8 mouse cellular contexts compared by ENCODE assay signal in genomic region chr2:34965293-34965692, GRCm38 (mm10). TPM values are rescaled to one million over a fixed set of nuclear protein-coding genes. Genes with fewer than 3 reads are reported as not detected.
DNase-seq lines count a peak whose midpoint lies in the region; ATAC-seq and TF ChIP-seq lines count a peak whose summit lies in the region.

No protein-coding gene starts in this region.

- H3K4me2 ChIP-seq in kidney, postnatal 0 days (ENCODE audit: low read length), result peak overlapping the region; percentile 0; the same call in 1 of the 2 replicates

- no peaks in the 10 kb centered on the region for H3K36me3 ChIP-seq in kidney, postnatal 0 days (ENCODE audit: insufficient read depth, low read length)
- no peaks in the 10 kb centered on the region for H3K36me3 ChIP-seq in megakaryocyte, embryonic 14.5 days (replicated peaks; ENCODE audit: low read length)

- intact Hi-C loops in heart, postnatal 25 days (cut with DNase I), result no loop called here

- no peak; the same call in 1 of the 2 replicates for ATAC-seq in kidney, postnatal 0 days (replicated peaks; ENCODE audit: low FRiP score, low read depth)

- no peak overlapping the region for H3K4me3 ChIP-seq in kidney, postnatal 0 days (replicated peaks; ENCODE audit: low read depth, low read length)
- H3K4me3 ChIP-seq in megakaryocyte, embryonic 14.5 days (replicated peaks), result peak overlapping the region; percentile 75

- peak; percentile 94 for DNase-seq in heart, adult 11 months
- DNase-seq in heart, postnatal 25 days (ENCODE audit: low spot score), result no peak
- peak; percentile 21 for DNase-seq in c-Kit-positive CD71-positive TER-119-negative erythroid progenitor cells, embryonic 14.5 days (ENCODE audit: low read depth)
- peak; percentile 89 for DNase-seq in kidney, postnatal 0 days (ENCODE audit: low spot score)
- DNase-seq in yolk sac, embryonic 10.5 days (ENCODE audit: low spot score), result peak; percentile 35
- DNase-seq in layer of hippocampus, adult 11-12 months (ENCODE audit: low spot score), result no peak
- DNase-seq in right cerebral cortex, adult 18-20 months, result no peak

- 28% methylated on average over 9 of the region's 9 CpGs for WGBS in kidney, postnatal 0 days

- no peak overlapping the region for H3K9ac ChIP-seq in kidney, postnatal 0 days (ENCODE audit: low read depth, low read length)

- no peaks in the 10 kb centered on the region for H3K27me3 ChIP-seq in kidney, postnatal 0 days (ENCODE audit: insufficient read depth, low read length)
- peaks cover 23% of the 10 kb centered on the region for H3K27me3 ChIP-seq in megakaryocyte, embryonic 14.5 days (replicated peaks)

- no peaks in the 10 kb centered on the region for H3K9me3 ChIP-seq in kidney, postnatal 0 days (replicated peaks; ENCODE audit: low read length)
- H3K9me3 ChIP-seq in megakaryocyte, embryonic 14.5 days, result no peaks in the 10 kb centered on the region

- H3K4me1 ChIP-seq in kidney, postnatal 0 days (replicated peaks; ENCODE audit: insufficient read depth, low read length), result peaks cover 16% of the 10 kb centered on the region; the same call in 1 of the 2 replicates
- H3K4me1 ChIP-seq in megakaryocyte, embryonic 14.5 days, result peaks cover 59% of the 10 kb centered on the region

- TF ChIP-seq CTCF in kidney, postnatal 0 days (IDR thresholded peaks at IDR 0.05; ENCODE audit: low read depth), result no peak

- no peak overlapping the region for H3K27ac ChIP-seq in kidney, postnatal 0 days

RNA-seq across cellular contexts. Expression of gene Traf1, which starts 3.7 kb away (rescaled TPM):
- 1 to 10 TPM; 1.0 to 1.3 TPM for total RNA-seq in heart, postnatal 25 days (2021)
- polyA plus RNA-seq in kidney, postnatal 0 days (2015; fragmentation: Nextera tagmentation; extraction: Ambion mirVana), result 18.6 and 20.6 TPM in 2 replicates
- 0.44 TPM in 1 of 2 replicates, not detected in the other for polyA plus RNA-seq in megakaryocyte, embryonic 14.5 days (2012; ENCODE audit: insufficient read depth, low replicate concordance)

RNA-seq across cellular contexts. Expression of gene Phf19, which starts 51.5 kb away (rescaled TPM):
- 1 to 10 TPM in 1 of 2 experiments, under 1 TPM in 1; 0.70 to 1.1 TPM for total RNA-seq in heart, postnatal 25 days (2021)
- polyA plus RNA-seq in kidney, postnatal 0 days (2015; fragmentation: Nextera tagmentation; extraction: Ambion mirVana), result 6.8 and 8.7 TPM in 2 replicates
- polyA plus RNA-seq in megakaryocyte, embryonic 14.5 days (2012; ENCODE audit: insufficient read depth, low replicate concordance), result 1.2 TPM in 1 of 2 replicates, not detected in the other

Comparison
In these comparisons a context has a peak if more than half of its experiments do, and no peak if none do; other contexts are left out.
1. DNase-seq: peak in heart, adult 11 months (single experiment), c-Kit-positive CD71-positive TER-119-negative erythroid progenitor cells, embryonic 14.5 days (single experiment), kidney, postnatal 0 days (single experiment) and yolk sac, embryonic 10.5 days (single experiment); none in heart, postnatal 25 days (single experiment), layer of hippocampus, adult 11-12 months (single experiment) and right cerebral cortex, adult 18-20 months (single experiment).
2. RNA of gene Traf1, which starts 3.7 kb away (polyA plus RNA-seq): 18.6 to 20.6 TPM in kidney, postnatal 0 days; 0.44 TPM in megakaryocyte, embryonic 14.5 days; every median in the first group is over 10 times any median in the second.